24 mouse cellular contexts compared by ENCODE assay signal in genomic region chr6:14824777-14825176, GRCm38 (mm10).
DNase-seq lines count a peak whose midpoint lies in the region; ATAC-seq lines count a peak whose summit lies in the region.
"Had no signal": no experiment of that assay in that cellular context is flagged by ENCODE, and none has a peak within 500 bp of the region (broad histone marks: within the 10 kb centered on the region; RNA-seq: fewer than 3 reads in every experiment).

No protein-coding gene starts in this region.

- peak; percentile 1 for DNase-seq in brain, adult 2 months (ENCODE audit: low read depth, low spot score)
- no peak for DNase-seq in embryo, embryonic 9.5 days (ENCODE audit: extremely low spot score)
- DNase-seq: adrenal gland, adult 8-10 months; adrenal gland, postnatal 14 days; adrenal gland, postnatal 36 days; B cell, adult 2 months; cerebellum, adult 11-12 months; cerebellum, adult 2 months; cerebellum, adult 9-10 months; cerebellum, postnatal 10 days; cerebellum, postnatal 25 days; gastrocnemius, adult 2 months had no signal

- no peaks in the 10 kb centered on the region for H3K36me3 ChIP-seq in forebrain, embryonic 13.5 days (ENCODE audit: poor library complexity, severe bottlenecking)
- H3K36me3 ChIP-seq in forebrain, embryonic 12.5 days (replicated peaks): no peaks in the 10 kb centered on the region
- no peaks in the 10 kb centered on the region; the same call in 1 of the 2 replicates for H3K36me3 ChIP-seq in forebrain, embryonic 16.5 days (ENCODE audit: control insufficient read depth, insufficient read depth)
- H3K36me3 ChIP-seq in forebrain, embryonic 15.5 days: no peaks in the 10 kb centered on the region
- H3K36me3 ChIP-seq: embryonic facial prominence, embryonic 13.5 days; embryonic facial prominence, embryonic 15.5 days; G1E had no signal

- no peak overlapping the region for H3K4me3 ChIP-seq in forebrain, embryonic 13.5 days
- no peak overlapping the region for H3K4me3 ChIP-seq in forebrain, embryonic 12.5 days (replicated peaks)
- no peak overlapping the region for H3K4me3 ChIP-seq in forebrain, embryonic 16.5 days (replicated peaks; ENCODE audit: low read length)
- no peak overlapping the region for H3K4me3 ChIP-seq in forebrain, embryonic 15.5 days
- H3K4me3 ChIP-seq: embryonic facial prominence, embryonic 13.5 days; embryonic facial prominence, embryonic 15.5 days; erythroblast, embryonic 14.5 days; gastrocnemius, adult 2 months had no signal

- no peak overlapping the region for H3K27ac ChIP-seq in forebrain, embryonic 13.5 days
- H3K27ac ChIP-seq in forebrain, embryonic 12.5 days: no peak overlapping the region
- no peak overlapping the region for H3K27ac ChIP-seq in forebrain, embryonic 16.5 days (ENCODE audit: low read length)
- H3K27ac ChIP-seq in forebrain, embryonic 15.5 days (replicated peaks): no peak overlapping the region
- H3K27ac ChIP-seq: embryonic facial prominence, embryonic 13.5 days; embryonic facial prominence, embryonic 15.5 days; gastrocnemius, adult 2 months had no signal

- H3K9ac ChIP-seq in forebrain, embryonic 13.5 days: no peak overlapping the region
- no peak overlapping the region for H3K9ac ChIP-seq in forebrain, embryonic 12.5 days
- no peak overlapping the region for H3K9ac ChIP-seq in forebrain, embryonic 16.5 days (replicated peaks; ENCODE audit: low read depth, low read length)
- H3K9ac ChIP-seq in forebrain, embryonic 15.5 days (replicated peaks): no peak overlapping the region
- H3K9ac ChIP-seq: embryonic facial prominence, embryonic 13.5 days; embryonic facial prominence, embryonic 15.5 days had no signal

- ATAC-seq in forebrain, embryonic 13.5 days: peak; percentile 56; the same call in 1 of the 2 replicates
- no peak for ATAC-seq in forebrain, embryonic 12.5 days (ENCODE audit: low FRiP score)
- peak; percentile 69; the same call in 1 of the 2 replicates for ATAC-seq in forebrain, embryonic 16.5 days
- no peak for ATAC-seq in forebrain, embryonic 15.5 days (replicated peaks)
- ATAC-seq: activated CD4-positive, CD25-positive, alpha-beta regulatory T cell, adult 4 months; CD4-positive, CD25-positive, alpha-beta regulatory T cell, adult 4 months; Patski had no signal

- no peaks in the 10 kb centered on the region for H3K27me3 ChIP-seq in forebrain, embryonic 13.5 days
- no peaks in the 10 kb centered on the region for H3K27me3 ChIP-seq in forebrain, embryonic 12.5 days
- no peaks in the 10 kb centered on the region for H3K27me3 ChIP-seq in forebrain, embryonic 16.5 days (replicated peaks; ENCODE audit: control insufficient read depth, insufficient read depth, low read length)
- no peaks in the 10 kb centered on the region for H3K27me3 ChIP-seq in forebrain, embryonic 15.5 days
- H3K27me3 ChIP-seq: CH12.LX; embryonic facial prominence, embryonic 13.5 days; embryonic facial prominence, embryonic 15.5 days had no signal

- H3K9me3 ChIP-seq in forebrain, embryonic 13.5 days (replicated peaks): no peaks in the 10 kb centered on the region
- H3K9me3 ChIP-seq in forebrain, embryonic 12.5 days: no peaks in the 10 kb centered on the region
- no peaks in the 10 kb centered on the region for H3K9me3 ChIP-seq in forebrain, embryonic 16.5 days (ENCODE audit: control insufficient read depth, low read length)
- no peaks in the 10 kb centered on the region for H3K9me3 ChIP-seq in forebrain, embryonic 15.5 days
- H3K9me3 ChIP-seq: embryonic facial prominence, embryonic 13.5 days; embryonic facial prominence, embryonic 15.5 days; G1E had no signal

- H3K4me2 ChIP-seq in forebrain, embryonic 13.5 days: no peak overlapping the region
- H3K4me2 ChIP-seq in forebrain, embryonic 12.5 days: no peak overlapping the region
- H3K4me2 ChIP-seq in forebrain, embryonic 16.5 days (ENCODE audit: low read length): no peak overlapping the region
- H3K4me2 ChIP-seq in forebrain, embryonic 15.5 days (replicated peaks): no peak overlapping the region
- H3K4me2 ChIP-seq: embryonic facial prominence, embryonic 13.5 days; embryonic facial prominence, embryonic 15.5 days had no signal

- H3K4me1 ChIP-seq in forebrain, embryonic 13.5 days: no peaks in the 10 kb centered on the region
- no peaks in the 10 kb centered on the region for H3K4me1 ChIP-seq in forebrain, embryonic 12.5 days
- no peaks in the 10 kb centered on the region for H3K4me1 ChIP-seq in forebrain, embryonic 16.5 days (replicated peaks; ENCODE audit: control insufficient read depth, insufficient read depth, low read length)
- H3K4me1 ChIP-seq in forebrain, embryonic 15.5 days: peaks cover 2% of the 10 kb centered on the region; the same call in 1 of the 2 replicates
- H3K4me1 ChIP-seq: embryonic facial prominence, embryonic 13.5 days; embryonic facial prominence, embryonic 15.5 days had no signal

Comparison
In these comparisons a context has a peak if more than half of its experiments do, and no peak if none do; other contexts are left out.
1. ATAC-seq: peak in forebrain, embryonic 13.5 days (single experiment) and forebrain, embryonic 16.5 days (single experiment); none in forebrain, embryonic 12.5 days (single experiment) and forebrain, embryonic 15.5 days (single experiment).